Mouse (Mus musculus) spleen, adult 12 weeks (tissue): ENCODE results near the gene Gfra4.

Experiments used
- DNase-seq: peaks from one replicate; pipeline ENCODE4 v3.0.0; 2022; ENCODE audit warnings: low spot score

The Gfra4 gene

DNA sequence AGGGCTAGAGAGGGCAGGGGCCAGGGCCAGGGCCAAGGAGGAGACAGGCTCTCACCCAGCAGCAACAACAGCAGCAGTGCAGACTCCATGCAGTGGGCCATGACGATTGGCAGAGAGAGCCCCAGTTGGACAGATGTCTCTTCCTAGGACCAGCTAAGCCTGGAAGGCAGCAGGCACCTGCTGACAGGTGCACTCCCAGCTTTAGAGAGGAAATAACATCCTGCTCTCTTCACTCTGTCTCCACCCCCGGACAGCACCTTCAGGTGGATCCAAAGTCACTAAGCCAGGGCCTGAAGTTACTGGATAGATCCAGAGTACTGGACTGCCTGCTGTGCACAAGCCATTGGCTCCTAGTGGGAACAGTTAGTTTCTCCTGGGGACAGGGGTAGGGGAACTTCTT is at the start of gene Gfra4:
Gene Gfra4 (minus strand): TSS at position 101 of the 400 bp plus-strand sequence.
- DNase-seq, result no peak

DNA sequence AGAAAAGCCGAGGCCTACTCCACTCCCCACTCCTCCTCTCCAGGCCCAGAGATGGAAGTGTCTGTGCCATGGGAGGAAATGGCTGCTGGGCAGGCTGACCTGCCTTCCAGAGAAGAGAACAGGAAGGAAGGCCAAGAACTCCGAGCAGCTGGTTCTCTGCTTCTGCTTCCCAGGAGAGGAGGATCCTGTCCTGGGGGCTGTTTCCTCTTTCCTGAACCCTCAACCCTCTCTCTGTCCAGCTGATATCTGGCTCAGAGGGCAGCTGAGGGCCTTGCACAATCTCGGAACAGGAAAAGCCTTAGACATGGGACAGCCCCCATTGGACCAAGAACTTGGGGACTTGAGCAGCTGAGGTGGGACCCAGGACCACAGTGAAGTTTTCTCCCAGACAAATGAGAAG is 48.0 kb upstream of the Gfra4 start:
- no peak for DNase-seq

DNA sequence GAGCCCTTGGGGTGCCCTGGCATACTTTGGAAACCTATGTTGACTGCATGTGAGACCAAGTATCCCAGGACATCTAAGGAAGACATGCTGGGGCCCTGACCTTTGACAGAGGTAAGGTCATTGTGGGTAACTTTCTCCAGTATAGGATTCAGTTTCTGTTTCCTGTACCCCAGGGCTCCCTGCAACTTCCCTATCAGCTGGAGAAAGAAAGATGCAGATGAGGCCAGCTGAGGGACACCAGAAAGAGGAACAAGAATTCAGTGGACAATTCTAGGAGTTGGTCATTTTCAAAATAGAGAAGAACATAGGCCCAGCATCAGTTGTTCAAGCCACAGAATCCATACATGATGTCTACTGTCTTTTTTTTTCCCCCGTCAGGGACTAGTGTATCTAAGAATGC is 46.7 kb upstream of the Gfra4 start:
- DNase-seq, result no peak

DNA sequence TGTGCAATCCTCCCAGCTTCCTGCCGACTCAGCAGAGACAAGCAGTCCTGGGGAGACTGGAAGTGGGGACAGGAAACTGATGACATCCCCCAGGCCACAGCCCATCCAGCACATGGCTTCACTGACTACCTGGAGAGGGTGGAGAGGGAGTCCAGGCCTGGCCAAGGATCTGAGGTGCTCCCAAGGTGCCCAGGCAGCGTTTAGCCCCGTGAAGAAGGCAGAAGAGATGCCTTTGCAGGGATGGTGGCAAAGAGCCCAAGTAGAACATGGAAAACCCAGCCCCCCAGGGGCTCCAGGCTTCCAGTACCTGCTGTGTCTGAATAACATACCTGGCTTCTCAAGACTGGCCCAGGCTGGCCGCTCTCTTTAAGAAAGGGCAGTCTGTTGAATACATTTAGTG is 45.7 kb upstream of the Gfra4 start:
- no peak for DNase-seq

- DNase-seq, result no peak
Observed at GRCm38 (mm10) chr2:131086667-131087390, 43.9 kb upstream of the Gfra4 start, which contains the start of gene Siglec1. Gene Siglec1 (minus strand): TSS chr2:131086765.

GRCm38 (mm10) chr2:131084206-131084605 is 41.3 kb upstream of the Gfra4 start:
- DNase-seq, result no peak

GRCm38 (mm10) chr2:131080507-131080906 is 37.6 kb upstream of the Gfra4 start:
- no peak for DNase-seq

- DNase-seq, result no peak
Observed at GRCm38 (mm10) chr2:131072536-131072935, 29.6 kb upstream of the Gfra4 start.

- DNase-seq, result no peak
Observed at GRCm38 (mm10) chr2:131067481-131067880, 24.6 kb upstream of the Gfra4 start.

GRCm38 (mm10) chr2:131066342-131066741 is 23.5 kb upstream of the Gfra4 start:
- no peak for DNase-seq

GRCm38 (mm10) chr2:131063404-131063864 is 20.5 kb upstream of the Gfra4 start, which contains the start of gene Adam33:
Gene Adam33 (minus strand): TSS chr2:131063814.
- DNase-seq, result no peak

DNA sequence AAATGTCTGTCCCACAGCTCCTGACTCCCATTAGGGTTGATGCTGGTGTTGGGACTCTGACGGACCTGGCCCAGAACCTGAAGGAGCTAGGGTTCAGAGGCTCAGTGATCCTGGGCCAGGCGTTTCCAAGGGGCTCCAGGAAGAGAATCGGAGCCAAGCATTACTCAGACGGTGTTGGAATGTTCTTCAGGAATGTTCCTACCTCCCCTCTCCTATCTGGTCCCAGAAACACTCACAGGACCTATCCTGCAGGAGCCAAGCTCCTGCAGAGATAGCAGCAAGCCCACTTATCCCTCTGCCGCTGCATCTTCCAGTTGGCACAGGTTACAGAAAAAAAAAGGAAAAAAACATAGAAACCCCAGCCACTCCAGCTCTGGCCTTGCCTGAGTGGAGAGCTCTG is 18.7 kb upstream of the Gfra4 start:
- no peak for DNase-seq

- DNase-seq, result no peak
Observed at GRCm38 (mm10) chr2:131060784-131061183, 17.9 kb upstream of the Gfra4 start.

DNA sequence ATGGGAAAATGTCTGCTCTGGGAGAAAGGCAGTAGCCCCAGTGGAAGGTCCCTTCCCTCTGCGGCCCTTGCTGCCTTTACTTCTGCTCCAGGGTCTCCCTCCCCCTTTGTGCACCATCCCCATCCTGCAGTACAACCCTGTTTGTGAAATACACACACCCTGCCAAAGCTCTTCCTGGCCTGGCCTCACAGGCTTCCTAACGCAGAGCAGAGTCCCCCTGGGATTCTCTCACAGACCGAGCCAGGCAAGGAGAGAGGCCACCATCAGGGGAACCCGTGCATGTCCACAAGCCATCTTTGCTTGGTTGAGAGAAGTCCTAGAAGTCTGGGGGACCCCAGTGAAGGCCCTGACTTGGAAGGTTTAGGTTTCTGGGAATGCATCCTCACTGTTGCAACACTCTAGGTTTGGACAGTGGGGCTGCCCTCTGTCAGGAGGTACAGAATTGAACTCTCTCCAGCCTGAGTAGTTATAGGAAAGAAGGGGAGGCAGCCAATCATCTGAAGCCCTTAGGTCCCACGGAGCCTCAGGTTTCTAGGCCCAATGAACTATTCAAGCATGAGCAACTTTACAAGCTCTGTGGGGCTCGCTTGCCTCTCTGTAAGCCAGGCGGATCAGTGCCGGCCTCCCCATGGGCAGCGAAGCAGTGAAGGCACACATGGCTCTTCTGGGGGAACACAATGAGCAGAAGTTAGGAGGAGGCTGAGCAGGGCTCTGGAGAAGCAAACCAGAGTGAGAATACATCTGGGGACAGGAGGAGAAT is 17.1 kb upstream of the Gfra4 start:
- no peak for DNase-seq

- no peak for DNase-seq
Observed at GRCm38 (mm10) chr2:131059377-131059776, 16.5 kb upstream of the Gfra4 start.

DNA sequence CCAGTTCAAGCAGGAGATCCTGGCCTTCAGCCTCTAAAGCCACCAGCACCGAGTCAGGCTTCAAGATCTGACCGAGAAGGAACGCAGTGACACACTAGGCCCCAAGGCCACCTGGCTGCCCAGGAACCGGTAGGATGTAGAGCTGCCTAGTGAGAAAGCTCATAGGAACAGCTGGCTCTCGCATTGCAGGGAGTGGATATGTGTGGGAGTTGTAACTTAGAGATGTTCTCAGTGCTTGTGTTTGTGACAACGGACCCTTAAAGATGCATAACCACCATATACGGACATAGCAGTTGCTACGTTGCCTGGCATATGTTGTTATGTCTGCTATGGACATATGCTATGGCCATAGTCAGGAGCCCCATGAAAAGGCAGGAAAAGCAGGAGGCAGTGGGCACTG is 15.8 kb upstream of the Gfra4 start:
- DNase-seq, result no peak

DNA sequence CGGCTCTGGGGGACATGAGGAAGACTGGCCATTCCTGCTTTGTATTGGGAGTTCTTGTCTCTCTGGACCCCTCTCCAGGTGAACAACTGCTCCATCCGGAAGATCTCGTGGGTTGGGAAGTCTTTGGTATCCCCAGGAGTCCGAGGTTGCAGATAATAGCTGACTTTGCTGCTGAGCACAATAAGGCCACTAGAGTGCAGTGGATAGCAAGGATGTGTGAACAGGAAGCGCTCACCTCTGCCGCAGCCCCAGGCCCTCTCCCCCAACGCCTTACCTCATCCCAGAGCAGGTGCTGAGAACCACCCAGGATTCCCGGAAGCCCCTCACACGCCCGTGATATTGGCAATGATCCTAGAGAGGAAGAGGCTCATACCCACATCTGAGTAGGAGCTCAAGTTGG is 13.3 kb upstream of the Gfra4 start:
- DNase-seq, result no peak

DNA sequence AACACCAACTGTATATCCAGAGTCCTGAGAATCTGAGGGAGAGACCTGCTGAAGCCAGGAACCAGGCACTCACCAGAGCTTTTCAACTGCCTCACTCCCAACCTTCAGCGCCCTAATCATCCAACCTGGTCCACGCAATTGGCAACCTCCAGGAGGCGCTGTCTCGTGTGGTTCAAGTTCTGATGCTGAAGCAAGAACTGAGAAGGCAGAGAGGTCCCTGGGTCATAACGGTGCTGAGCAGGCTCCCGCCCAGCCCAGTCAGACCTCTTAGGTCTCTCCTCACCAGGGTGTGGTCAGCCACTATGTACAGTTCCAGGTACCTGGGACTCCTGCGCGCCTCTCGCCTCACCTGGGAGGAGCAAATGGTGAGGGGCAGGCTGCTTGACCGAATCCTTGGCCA is 12.7 kb upstream of the Gfra4 start:
- peak; percentile 60 for DNase-seq

DNA sequence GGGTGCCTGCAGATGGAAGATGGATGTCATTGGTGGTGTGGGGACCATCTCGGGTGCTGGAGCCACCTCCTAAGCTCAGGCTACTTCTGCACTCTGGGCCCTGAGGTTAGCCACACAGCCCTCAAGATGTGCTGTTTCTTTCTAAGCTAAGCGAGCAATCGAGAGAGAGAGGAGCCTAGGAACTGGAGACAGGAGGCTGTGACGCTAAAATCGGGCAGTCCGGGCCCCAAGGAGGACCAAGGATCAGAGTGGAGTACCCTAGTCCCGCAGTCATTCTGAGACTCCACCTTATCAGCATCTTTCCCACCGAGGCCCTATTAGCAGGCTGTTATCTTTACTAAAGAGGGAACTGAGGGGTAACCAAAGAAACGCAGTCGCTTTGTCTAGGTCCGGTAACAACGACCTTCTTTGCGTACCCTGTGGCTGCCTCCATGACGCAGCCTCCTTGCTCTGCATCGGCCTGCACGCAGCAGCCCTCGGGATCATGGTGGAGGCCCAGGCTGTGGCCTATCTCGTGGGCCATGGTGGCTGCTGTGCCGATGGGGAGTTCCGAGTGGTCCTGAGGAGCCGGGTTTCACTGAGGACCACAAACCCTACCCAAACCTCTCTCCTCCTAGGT is 11.9 kb upstream of the Gfra4 start:
- DNase-seq, result no peak

DNA sequence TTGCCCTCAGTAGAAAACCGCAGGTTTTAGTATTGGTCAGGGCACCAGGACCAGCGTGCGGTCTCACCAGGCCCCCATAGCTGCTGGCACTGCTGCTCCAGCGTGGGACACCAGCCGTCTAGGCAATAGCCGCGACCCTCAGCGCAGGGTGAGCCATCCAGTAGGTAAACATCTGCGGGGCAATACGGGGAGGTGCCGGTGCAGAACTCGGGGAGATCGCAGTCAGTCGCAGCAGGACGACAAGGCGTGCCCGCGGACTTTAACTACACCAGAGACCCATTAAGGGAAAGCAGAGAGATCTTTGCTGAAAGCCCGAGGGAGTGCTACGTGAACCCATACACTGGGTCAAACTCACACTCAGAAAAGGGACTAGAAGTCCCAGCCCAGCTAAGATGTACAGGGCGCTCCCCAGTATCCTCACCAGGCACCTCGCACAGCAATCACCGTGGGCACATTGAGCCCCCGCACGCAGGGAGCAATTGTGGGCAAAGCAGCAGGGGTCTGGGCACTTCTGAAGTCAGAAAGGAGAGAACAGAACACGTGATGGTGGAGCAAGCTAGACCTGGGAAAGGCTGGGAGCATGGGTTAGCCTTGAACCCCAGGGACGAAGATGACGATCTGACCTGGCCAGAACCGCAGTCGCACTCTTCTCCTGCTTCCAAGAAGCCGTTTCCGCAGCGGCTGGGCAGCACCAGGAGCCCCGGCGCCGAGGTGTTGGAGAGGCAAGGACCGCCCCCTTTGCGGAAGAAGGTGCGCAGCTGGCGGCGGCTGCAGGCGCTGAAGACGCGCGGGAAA is 11.2 kb upstream of the Gfra4 start:
- no peak for DNase-seq

DNA sequence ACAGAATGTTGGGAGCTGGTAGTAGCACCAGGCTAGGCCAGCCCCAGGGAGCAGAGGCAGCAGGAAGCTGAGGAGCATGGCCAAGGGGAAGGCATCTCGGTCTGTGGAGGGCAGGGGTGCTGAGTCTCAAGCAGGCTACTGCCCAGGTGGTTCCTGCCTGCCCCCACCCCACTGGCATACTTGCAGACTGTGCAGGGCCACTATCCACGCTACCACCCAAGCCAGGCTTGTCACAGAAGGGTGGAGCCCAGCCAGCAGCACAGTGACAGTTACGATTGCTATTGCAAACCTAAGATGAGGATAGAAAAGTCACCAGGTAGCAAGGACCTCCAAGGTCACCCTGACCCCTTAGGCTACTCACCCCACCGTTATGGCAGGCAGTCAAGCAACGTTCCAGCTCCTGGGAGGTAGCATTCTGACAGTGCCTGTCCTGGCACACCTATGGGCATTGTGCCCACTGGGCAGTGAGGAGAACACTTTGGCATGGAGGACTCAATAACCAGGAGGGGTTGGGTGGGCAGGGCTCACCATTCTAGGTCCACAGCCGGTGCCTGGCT is 10.1 kb upstream of the Gfra4 start:
- DNase-seq, result no peak

- DNase-seq, result peak; percentile 28
Observed at GRCm38 (mm10) chr2:131052043-131052442, 9.2 kb upstream of the Gfra4 start.
